Mouse (Mus musculus) hindbrain, embryonic 11.5 days (tissue): ENCODE results near the gene Elp1. TPM values are rescaled to one million over a fixed set of nuclear protein-coding genes. Genes with fewer than 3 reads are reported as not detected.

ENCODE experiments used
- ATAC-seq: fragments of 200-750 bp; cut with Nextera tagmentation; 2 replicates; pipeline ENCODE4 v1.8.0; 2017; ENCODE audit warnings: mild to moderate bottlenecking, moderate TSS enrichment, moderate library complexity; ENCODE audit not compliant: low FRiP score
- DNase-seq: peaks from one replicate; pipeline ENCODE4 v3.0.0-alpha.2; 2015; ENCODE audit warnings: low spot score
- H3K27ac ChIP-seq: fragments of 300-500 bp; sonication (generic); 2 replicates; pipeline ENCODE4 v1.5.1; 2014; ENCODE audit warnings: mild to moderate bottlenecking, low read depth, low read length
- H3K27me3 ChIP-seq: fragments of 300-500 bp; sonication (generic); 2 replicates; pipeline ENCODE4 v1.6.1; 2014; ENCODE audit warnings: mild to moderate bottlenecking, low read length, moderate library complexity, mixed read lengths; ENCODE audit not compliant: control insufficient read depth, insufficient read depth
- H3K36me3 ChIP-seq: fragments of 300-500 bp; sonication (generic); 2 replicates; pipeline ENCODE4 v1.6.1; 2014; ENCODE audit warnings: mild to moderate bottlenecking, low read length, moderate library complexity, mixed read lengths; ENCODE audit not compliant: control insufficient read depth, insufficient read depth
- H3K4me1 ChIP-seq: fragments of 300-500 bp; sonication (generic); replicated peaks from 2 replicates; pipeline ENCODE4 v1.6.1; 2014; ENCODE audit warnings: low read length, mixed read lengths; ENCODE audit not compliant: control insufficient read depth, insufficient read depth
- H3K4me2 ChIP-seq: fragments of 300-500 bp; sonication (generic); replicated peaks from 2 replicates; pipeline ENCODE4 v1.6.1; 2014; ENCODE audit warnings: mild to moderate bottlenecking, low read depth, low read length
- H3K4me3 ChIP-seq: fragments of 300-500 bp; sonication (generic); 2 replicates; pipeline ENCODE4 v1.5.1; 2014; ENCODE audit warnings: low read depth, low read length
- H3K9ac ChIP-seq: fragments of 300-500 bp; sonication (generic); 2 replicates; pipeline ENCODE4 v1.6.1; 2014; ENCODE audit warnings: low read depth, low read length
- H3K9me3 ChIP-seq: fragments of 300-500 bp; sonication (generic); 2 replicates; pipeline ENCODE4 v1.6.1; 2016; ENCODE audit warnings: low read length; ENCODE audit not compliant: control insufficient read depth
- WGBS: fragments of 180-500 bp; shearing (Covaris S2); extraction: QIAGEN DNeasy Blood & Tissue Kit; methylation state at CpG from one replicate; pipeline ENCODE4 v1.1.7; 2014; 5-methylcytosine and 5-hydroxymethylcytosine counted together
- polyA plus RNA-seq: library from polyadenylated mRNA; unstranded; fragments of >200 nt; fragmentation: Nextera tagmentation; extraction: Ambion mirVana; gene quantifications from 2 replicates; pipeline ENCODE4 v1.2.1, GENCODE M21; 2014

The Elp1 gene
- 74.9 and 94.2 TPM in 2 replicates for polyA plus RNA-seq

GRCm38 (mm10) chr4:56801907-56802668, at the start of gene Elp1, which contains the start of gene Fam206a:
TSS of gene Elp1 (minus strand) at chr4:56802331.
TSS of gene Fam206a (plus strand) at chr4:56802345.
- peak; percentile 98 for ATAC-seq
- peak; percentile 97 for DNase-seq
- Histone ChIP-seq H3K4me2 (peak within 1 kb of the TSS; percentile 83), H3K4me1 (no peaks in the 10 kb centered on the region; the same call in none of the 2 replicates), H3K4me3 (peak within 1 kb of the TSS; percentile 87), H3K36me3 (peaks cover 8% of the 10 kb centered on the region; the same call in 1 of the 2 replicates), H3K27me3 (no peaks in the 10 kb centered on the region), H3K9ac (peak within 1 kb of the TSS; percentile 89), H3K9me3 (no peaks in the 10 kb centered on the region), H3K27ac (peak within 1 kb of the TSS; percentile 65)
- WGBS, result under 1% methylated on average over 72 of the region's 72 CpGs

GRCm38 (mm10) chr4:56850724-56851123, 48.6 kb upstream of the Elp1 start:
- DNase-seq (no peak), ATAC-seq (no peak)
- H3K9ac ChIP-seq, result no peak overlapping the region
- H3K4me3 ChIP-seq, result no peak overlapping the region
- H3K27me3 ChIP-seq, result no peaks in the 10 kb centered on the region
- 45% methylated on average over 6 of the region's 6 CpGs for WGBS
- H3K4me1 ChIP-seq, result no peaks in the 10 kb centered on the region
- no peak overlapping the region for H3K27ac ChIP-seq
- no peak overlapping the region for H3K4me2 ChIP-seq
- H3K36me3 ChIP-seq, result no peaks in the 10 kb centered on the region
- H3K9me3 ChIP-seq, result no peaks in the 10 kb centered on the region

- Histone ChIP-seq H3K27me3 (no peaks in the 10 kb centered on the region), H3K9ac (no peak overlapping the region), H3K36me3 (peaks cover 8% of the 10 kb centered on the region; the same call in 1 of the 2 replicates), H3K4me2 (no peak overlapping the region), H3K27ac (no peak overlapping the region), H3K4me1 (no peaks in the 10 kb centered on the region), H3K4me3 (no peak overlapping the region), H3K9me3 (no peaks in the 10 kb centered on the region; the same call in 1 of the 2 replicates)
- ATAC-seq (no peak), DNase-seq (no peak)
- WGBS, result 90% methylated on average over 6 of the region's 6 CpGs
Measured at GRCm38 (mm10) chr4:56848044-56848443, 45.9 kb upstream of the Elp1 start.

- H3K27ac ChIP-seq, result no peak overlapping the region
- no peaks in the 10 kb centered on the region for H3K4me1 ChIP-seq
- DNase-seq, result no peak
- ATAC-seq, result no peak
- 90% methylated on average over 3 of the region's 3 CpGs for WGBS
- no peak overlapping the region for H3K4me2 ChIP-seq
- no peaks in the 10 kb centered on the region; the same call in 1 of the 2 replicates for H3K9me3 ChIP-seq
- H3K9ac ChIP-seq, result no peak overlapping the region
- no peaks in the 10 kb centered on the region for H3K27me3 ChIP-seq
- no peak overlapping the region for H3K4me3 ChIP-seq
- H3K36me3 ChIP-seq, result peaks cover 8% of the 10 kb centered on the region; the same call in 1 of the 2 replicates
Measured at GRCm38 (mm10) chr4:56847400-56847799, 45.3 kb upstream of the Elp1 start.

- H3K4me1 ChIP-seq, result no peaks in the 10 kb centered on the region
- H3K4me2 ChIP-seq, result no peak overlapping the region
- no peaks in the 10 kb centered on the region; the same call in 1 of the 2 replicates for H3K9me3 ChIP-seq
- ATAC-seq, result no peak
- DNase-seq, result no peak
- peaks cover 8% of the 10 kb centered on the region; the same call in 1 of the 2 replicates for H3K36me3 ChIP-seq
- no peak overlapping the region for H3K27ac ChIP-seq
- 71% methylated on average over 12 of the region's 12 CpGs for WGBS
- no peaks in the 10 kb centered on the region for H3K27me3 ChIP-seq
- H3K4me3 ChIP-seq, result no peak overlapping the region
- H3K9ac ChIP-seq, result no peak overlapping the region
Measured at GRCm38 (mm10) chr4:56845896-56846533, 43.9 kb upstream of the Elp1 start.

GRCm38 (mm10) chr4:56844911-56845310, 42.8 kb upstream of the Elp1 start:
- H3K9ac ChIP-seq, result no peak overlapping the region
- no peak for ATAC-seq
- no peak overlapping the region for H3K4me2 ChIP-seq
- DNase-seq, result no peak
- H3K27ac ChIP-seq, result no peak overlapping the region
- no peak overlapping the region for H3K4me3 ChIP-seq
- no peaks in the 10 kb centered on the region for H3K27me3 ChIP-seq
- H3K36me3 ChIP-seq, result peaks cover 8% of the 10 kb centered on the region; the same call in 1 of the 2 replicates
- WGBS, result 86% methylated on average over 4 of the region's 4 CpGs
- no peaks in the 10 kb centered on the region; the same call in 1 of the 2 replicates for H3K9me3 ChIP-seq
- H3K4me1 ChIP-seq, result no peaks in the 10 kb centered on the region

- no peaks in the 10 kb centered on the region for H3K4me1 ChIP-seq
- no peak overlapping the region for H3K27ac ChIP-seq
- no peaks in the 10 kb centered on the region; the same call in 1 of the 2 replicates for H3K9me3 ChIP-seq
- H3K27me3 ChIP-seq, result no peaks in the 10 kb centered on the region
- H3K4me2 ChIP-seq, result no peak overlapping the region
- H3K9ac ChIP-seq, result no peak overlapping the region
- H3K4me3 ChIP-seq, result no peak overlapping the region
- ATAC-seq (no peak), DNase-seq (no peak)
- peaks cover 8% of the 10 kb centered on the region; the same call in 1 of the 2 replicates for H3K36me3 ChIP-seq
- 85% methylated on average over 2 of the region's 2 CpGs for WGBS
Measured at GRCm38 (mm10) chr4:56843963-56844362, 41.8 kb upstream of the Elp1 start.

GRCm38 (mm10) chr4:56842501-56842900, 40.4 kb upstream of the Elp1 start:
- no peak for DNase-seq
- Histone ChIP-seq H3K27me3 (no peaks in the 10 kb centered on the region), H3K36me3 (peaks cover 8% of the 10 kb centered on the region; the same call in 1 of the 2 replicates), H3K9me3 (no peaks in the 10 kb centered on the region; the same call in 1 of the 2 replicates), H3K4me3 (no peak overlapping the region), H3K27ac (no peak overlapping the region), H3K9ac (no peak overlapping the region), H3K4me1 (no peaks in the 10 kb centered on the region), H3K4me2 (no peak overlapping the region)
- WGBS, result 84% methylated on average over 7 of the region's 7 CpGs
- ATAC-seq, result no peak
